Mouse (Mus musculus): Measurements from ENCODE around the gene Lmx1b. TPM values are rescaled to one million over a fixed set of nuclear protein-coding genes. Genes with fewer than 3 reads are reported as not detected.
A peak's percentile ranks its signal among the peaks of the same experiment; 100 is the strongest.

The Lmx1b gene
- polyA plus RNA-seq, 1 experiment from 2014 or later, result not detected

DNA sequence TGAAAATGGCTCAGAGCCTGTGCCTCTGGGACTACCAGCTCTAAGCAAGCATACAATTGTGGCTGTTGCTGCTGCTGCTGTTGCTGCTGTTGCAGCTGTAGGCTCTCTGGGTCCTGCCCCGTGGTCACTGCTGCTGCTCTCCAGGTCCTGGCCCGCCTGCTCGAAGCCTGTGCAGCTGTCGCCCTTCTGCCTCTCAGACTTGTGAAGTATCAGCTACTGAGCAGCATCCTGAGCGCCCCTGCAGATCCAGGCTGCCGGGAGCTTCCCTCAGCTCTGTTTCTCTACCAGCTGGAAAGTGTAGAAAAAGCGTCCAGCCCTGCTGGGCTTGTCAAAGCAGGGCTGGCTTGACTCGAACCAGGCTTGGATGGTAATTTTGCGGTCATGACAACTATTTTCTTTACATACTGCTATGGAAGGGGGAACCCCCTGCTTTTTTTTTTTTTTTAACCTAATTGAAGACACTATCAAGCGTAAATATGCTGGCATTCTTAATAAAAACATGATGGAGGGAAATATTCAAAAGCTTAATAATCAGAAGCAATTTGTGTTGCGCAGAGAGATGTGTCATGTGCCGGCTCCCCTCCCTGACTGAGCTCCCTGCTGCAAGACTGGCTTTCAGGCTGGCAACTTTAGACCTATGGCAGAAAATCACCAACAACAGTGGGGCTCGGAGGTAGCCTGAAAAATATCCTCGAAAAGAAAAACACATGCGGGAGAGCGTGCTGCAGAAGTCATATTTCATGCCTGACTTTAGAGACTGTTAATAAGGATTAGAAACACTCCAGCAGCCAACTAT, 13.9 kb downstream of the Lmx1b start:
- H3K36me3 ChIP-seq (replicated peaks; ENCODE audit: insufficient read depth, low read length), result no peaks in the 10 kb centered on the region
- H3K4me3 ChIP-seq (ENCODE audit: low read depth, low read length), result no peak overlapping the region
- TF ChIP-seq EP300 (IDR thresholded peaks at IDR 0.05; ENCODE audit: low read depth) (no peak), CTCF (IDR thresholded peaks at IDR 0.05; ENCODE audit: low read depth) (no peak)
- 40% methylated on average over 16 of the region's 16 CpGs for WGBS (ENCODE audit: insufficient replicate concordance)
- DNase-seq (no peak), ATAC-seq (no peak)
- peaks cover 61% of the 10 kb centered on the region for H3K27me3 ChIP-seq (ENCODE audit: insufficient read depth, low read length)
- H3K9ac ChIP-seq (replicated peaks), result no peak overlapping the region
- H3K9me3 ChIP-seq (ENCODE audit: low read length), result no peaks in the 10 kb centered on the region
- no peak overlapping the region for H3K4me2 ChIP-seq (ENCODE audit: low read depth, low read length)
- H3K27ac ChIP-seq (ENCODE audit: low read depth), result no peak overlapping the region
- H3K4me1 ChIP-seq (ENCODE audit: insufficient read depth), result no peaks in the 10 kb centered on the region

GRCm38 (mm10) chr2:33617670-33618069, 22.6 kb downstream of the Lmx1b start:
- Histone ChIP-seq H3K9ac (replicated peaks) (no peak overlapping the region), H3K4me2 (ENCODE audit: low read depth, low read length) (no peak overlapping the region), H3K27me3 (ENCODE audit: insufficient read depth, low read length) (peaks cover 47% of the 10 kb centered on the region), H3K4me3 (ENCODE audit: low read depth, low read length) (no peak overlapping the region), H3K27ac (ENCODE audit: low read depth) (no peak overlapping the region), H3K36me3 (replicated peaks; ENCODE audit: insufficient read depth, low read length) (no peaks in the 10 kb centered on the region), H3K4me1 (ENCODE audit: insufficient read depth) (peaks cover 3% of the 10 kb centered on the region; the same call in 1 of the 2 replicates), H3K9me3 (ENCODE audit: low read length) (no peaks in the 10 kb centered on the region)
- DNase-seq (no peak), ATAC-seq (no peak)
- TF ChIP-seq EP300 (IDR thresholded peaks at IDR 0.05; ENCODE audit: low read depth) (no peak), CTCF (IDR thresholded peaks at IDR 0.05; ENCODE audit: low read depth) (no peak)
- 84% methylated on average over 9 of the region's 9 CpGs for WGBS (ENCODE audit: insufficient replicate concordance)

DNA sequence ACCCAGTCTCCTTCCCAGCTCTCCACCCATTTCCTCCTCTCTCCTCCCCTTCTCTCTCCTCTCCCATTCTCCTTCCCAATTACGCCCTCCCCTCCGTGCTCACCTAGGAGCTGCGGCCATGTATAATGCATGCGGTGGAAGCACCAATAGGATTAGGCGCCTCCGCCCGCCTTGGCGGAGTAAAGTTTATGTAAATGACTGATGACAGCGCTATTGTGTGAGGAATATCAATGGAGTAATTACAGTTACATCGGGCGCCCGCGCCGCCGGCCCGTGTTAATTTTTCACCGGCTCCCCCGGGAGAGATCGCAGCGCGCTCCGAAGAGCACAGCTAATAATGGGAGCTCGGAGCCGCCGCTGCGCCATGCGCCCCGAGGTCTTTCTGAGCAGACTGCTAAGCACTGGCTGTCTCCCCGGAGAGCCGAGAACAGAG, 23.9 kb downstream of the Lmx1b start:
- H3K4me2 ChIP-seq (ENCODE audit: low read depth, low read length), result peak overlapping the region; percentile 50
- H3K27me3 ChIP-seq (ENCODE audit: insufficient read depth, low read length), result peaks cover 54% of the 10 kb centered on the region
- no peak overlapping the region for H3K9ac ChIP-seq (replicated peaks)
- DNase-seq (no peak), ATAC-seq (no peak)
- 1% methylated on average over 30 of the region's 30 CpGs for WGBS (ENCODE audit: insufficient replicate concordance)
- H3K9me3 ChIP-seq (ENCODE audit: low read length), result no peaks in the 10 kb centered on the region
- H3K4me3 ChIP-seq (ENCODE audit: low read depth, low read length), result peak overlapping the region; percentile 15; the same call in 1 of the 2 replicates
- peaks cover 3% of the 10 kb centered on the region; the same call in 1 of the 2 replicates for H3K4me1 ChIP-seq (ENCODE audit: insufficient read depth)
- TF ChIP-seq CTCF (IDR thresholded peaks at IDR 0.05; ENCODE audit: low read depth) (no peak), EP300 (IDR thresholded peaks at IDR 0.05; ENCODE audit: low read depth) (no peak)
- H3K27ac ChIP-seq (ENCODE audit: low read depth), result no peak overlapping the region
- H3K36me3 ChIP-seq (replicated peaks; ENCODE audit: insufficient read depth, low read length), result no peaks in the 10 kb centered on the region

DNA sequence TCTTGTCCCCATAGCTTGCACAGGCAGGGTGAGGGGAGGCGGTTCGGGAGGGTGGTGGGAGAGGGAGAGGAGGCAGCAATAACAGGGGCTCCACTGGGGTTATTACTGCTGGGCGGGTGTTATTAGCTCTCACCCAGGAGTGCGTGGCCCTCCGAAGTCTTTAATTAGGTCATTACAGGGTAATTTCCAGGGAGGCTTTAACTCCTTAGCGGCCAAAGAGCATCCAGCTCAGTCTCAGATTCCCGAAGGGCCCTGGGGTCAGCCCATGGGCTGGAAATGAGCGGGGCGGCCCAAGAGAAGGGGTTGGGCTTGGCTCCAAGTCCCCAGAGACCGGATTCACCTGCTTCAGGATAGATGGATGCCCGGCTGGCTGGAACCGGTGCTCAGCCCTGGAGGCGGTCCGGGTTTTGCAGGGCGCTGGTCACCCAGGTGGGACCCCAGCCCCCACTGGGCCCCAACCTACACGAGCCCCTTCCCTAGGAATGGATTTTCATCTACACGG, 24.4 kb downstream of the Lmx1b start:
- TF ChIP-seq CTCF (IDR thresholded peaks at IDR 0.05; ENCODE audit: low read depth) (no peak), EP300 (IDR thresholded peaks at IDR 0.05; ENCODE audit: low read depth) (no peak)
- H3K4me3 ChIP-seq (ENCODE audit: low read depth, low read length), result 0 out of 2 replicates have a peak overlapping the region, but pooled peaks have one; percentile 15
- ATAC-seq (no peak), DNase-seq (no peak)
- H3K9ac ChIP-seq (replicated peaks), result no peak overlapping the region
- H3K9me3 ChIP-seq (ENCODE audit: low read length), result no peaks in the 10 kb centered on the region
- H3K4me1 ChIP-seq (ENCODE audit: insufficient read depth), result peaks cover 3% of the 10 kb centered on the region; the same call in 1 of the 2 replicates
- peak overlapping the region; percentile 50; the same call in 1 of the 2 replicates for H3K4me2 ChIP-seq (ENCODE audit: low read depth, low read length)
- 10% methylated on average over 14 of the region's 17 CpGs for WGBS (ENCODE audit: insufficient replicate concordance)
- no peaks in the 10 kb centered on the region for H3K36me3 ChIP-seq (replicated peaks; ENCODE audit: insufficient read depth, low read length)
- H3K27me3 ChIP-seq (ENCODE audit: insufficient read depth, low read length), result peaks cover 54% of the 10 kb centered on the region
- no peak overlapping the region for H3K27ac ChIP-seq (ENCODE audit: low read depth)

DNA sequence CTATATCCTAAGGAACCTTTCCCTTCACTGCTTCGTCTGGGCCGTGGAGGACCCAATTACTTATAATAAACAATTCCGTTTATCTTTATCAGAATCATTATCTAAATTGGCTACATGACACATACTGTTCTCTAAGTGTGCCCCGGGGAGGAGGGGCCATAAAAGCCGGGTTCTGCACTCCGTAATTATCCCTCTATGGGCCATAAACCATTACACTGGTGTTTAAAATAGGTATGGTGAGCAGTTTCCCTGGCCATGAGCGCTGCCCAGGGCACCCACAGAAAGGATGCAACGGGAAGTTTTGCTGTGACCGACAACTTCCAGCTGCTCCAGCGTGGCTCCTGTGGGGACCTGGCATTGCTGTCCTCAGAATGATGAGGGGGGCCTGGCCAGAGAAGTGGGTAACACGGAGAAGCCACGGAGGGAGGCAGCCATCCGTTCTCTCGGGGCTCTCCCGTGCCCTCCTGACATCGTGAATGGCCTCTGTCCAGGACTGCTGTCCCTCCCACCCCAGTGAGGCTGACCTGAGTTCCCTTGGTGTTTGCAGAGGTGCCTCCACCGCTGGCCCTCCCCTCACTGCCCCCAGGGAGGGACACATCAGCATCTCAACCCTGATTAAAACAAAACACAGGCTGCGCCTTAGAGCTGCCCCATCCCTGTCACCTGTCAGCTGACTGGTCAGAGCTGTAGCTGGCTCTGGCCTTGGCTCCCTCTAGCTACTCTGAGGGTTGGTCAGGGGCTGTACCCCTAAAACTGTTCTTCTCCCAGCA, 34.6 kb downstream of the Lmx1b start:
- Histone ChIP-seq H3K27me3 (ENCODE audit: insufficient read depth, low read length) (peaks cover 11% of the 10 kb centered on the region), H3K9ac (replicated peaks) (no peak overlapping the region), H3K27ac (ENCODE audit: low read depth) (no peak overlapping the region), H3K36me3 (replicated peaks; ENCODE audit: insufficient read depth, low read length) (no peaks in the 10 kb centered on the region), H3K4me2 (ENCODE audit: low read depth, low read length) (no peak overlapping the region), H3K4me1 (ENCODE audit: insufficient read depth) (no peaks in the 10 kb centered on the region), H3K4me3 (ENCODE audit: low read depth, low read length) (no peak overlapping the region), H3K9me3 (ENCODE audit: low read length) (no peaks in the 10 kb centered on the region)
- DNase-seq (no peak), ATAC-seq (no peak)
- no peak for TF ChIP-seq EP300 (IDR thresholded peaks at IDR 0.05; ENCODE audit: low read depth)
- TF ChIP-seq CTCF (IDR thresholded peaks at IDR 0.05; ENCODE audit: low read depth), result no peak
- WGBS (ENCODE audit: insufficient replicate concordance), result 16% methylated on average over 18 of the region's 18 CpGs
